Mouse (Mus musculus) lung, postnatal 0 days (tissue): ENCODE results near the gene Mrpl4.

Source experiments
- CTCF ChIP-seq: IDR thresholded peaks from 2 replicates; pipeline ENCODE4 v1.5.1; 2016; ENCODE audit warnings: antibody characterized with exemption, mild to moderate bottlenecking
- EP300 ChIP-seq: IDR thresholded peaks from 2 replicates; pipeline ENCODE4 v1.6.1; 2016; ENCODE audit warnings: antibody characterized with exemption, mild to moderate bottlenecking, control low read depth

DNA sequence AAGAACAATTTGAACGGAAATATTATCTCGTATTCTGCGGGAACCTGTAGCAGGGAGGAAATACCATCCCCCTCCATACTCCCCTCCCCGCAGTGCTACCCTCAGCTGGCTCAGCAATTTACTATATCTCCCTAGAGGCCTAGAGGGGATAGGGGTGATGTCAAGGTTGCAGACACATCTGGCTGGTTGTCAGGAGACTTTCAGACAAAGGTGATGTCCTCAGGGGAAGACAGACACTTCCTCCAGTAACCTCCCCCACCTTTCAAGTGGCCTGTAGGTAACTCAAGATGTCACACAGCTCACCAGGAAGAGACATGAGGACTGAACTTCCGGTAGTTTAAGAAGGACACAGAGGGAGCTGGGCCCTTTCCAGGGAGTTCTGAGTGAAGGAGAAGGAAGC is 19.4 kb upstream of the Mrpl4 start:
- no peak for TF ChIP-seq EP300
- TF ChIP-seq CTCF = no peak
